Mouse (Mus musculus): ENCODE data around the gene Rtf2. TPM values are rescaled to one million over a fixed set of nuclear protein-coding genes. Genes with fewer than 3 reads are reported as not detected.

The Rtf2 gene
- total RNA-seq, 1 experiment from 2014 or later, result 225 TPM

- ATAC-seq (ENCODE audit: extremely low read depth, insufficient number of reproducible peaks, low FRiP score, poor library complexity, severe bottlenecking), result no peak
Observed at GRCm38 (mm10) chr2:172430609-172431008, 9.7 kb upstream of the Rtf2 start.

- ATAC-seq (ENCODE audit: extremely low read depth, insufficient number of reproducible peaks, low FRiP score, poor library complexity, severe bottlenecking), result peak; percentile 69
Observed at GRCm38 (mm10) chr2:172433746-172434145, 6.6 kb upstream of the Rtf2 start.

- peak; percentile 40; the same call in 1 of the 2 replicates for ATAC-seq (ENCODE audit: extremely low read depth, insufficient number of reproducible peaks, low FRiP score, poor library complexity, severe bottlenecking)
Observed at GRCm38 (mm10) chr2:172437371-172437952, 2.9 kb upstream of the Rtf2 start.

- ATAC-seq (ENCODE audit: extremely low read depth, insufficient number of reproducible peaks, low FRiP score, poor library complexity, severe bottlenecking), result peak; percentile 4; the same call in 1 of the 2 replicates
Observed at GRCm38 (mm10) chr2:172440640-172441005, 267 bp downstream of the Rtf2 start.

- no peak for ATAC-seq (ENCODE audit: extremely low read depth, insufficient number of reproducible peaks, low FRiP score, poor library complexity, severe bottlenecking)
Observed at GRCm38 (mm10) chr2:172441176-172441575, 820 bp downstream of the Rtf2 start.

- ATAC-seq (ENCODE audit: extremely low read depth, insufficient number of reproducible peaks, low FRiP score, poor library complexity, severe bottlenecking), result no peak
Observed at GRCm38 (mm10) chr2:172445617-172446016, 5.3 kb downstream of the Rtf2 start.

GRCm38 (mm10) chr2:172447317-172447716, 7.0 kb downstream of the Rtf2 start:
- peak; percentile 62; the same call in 1 of the 2 replicates for ATAC-seq (ENCODE audit: extremely low read depth, insufficient number of reproducible peaks, low FRiP score, poor library complexity, severe bottlenecking)

GRCm38 (mm10) chr2:172448329-172448728, 8.0 kb downstream of the Rtf2 start:
- no peak for ATAC-seq (ENCODE audit: extremely low read depth, insufficient number of reproducible peaks, low FRiP score, poor library complexity, severe bottlenecking)

- ATAC-seq (ENCODE audit: extremely low read depth, insufficient number of reproducible peaks, low FRiP score, poor library complexity, severe bottlenecking), result no peak
Observed at GRCm38 (mm10) chr2:172450640-172451039, 10.3 kb downstream of the Rtf2 start.

GRCm38 (mm10) chr2:172452031-172452430, 11.7 kb downstream of the Rtf2 start:
- ATAC-seq (ENCODE audit: extremely low read depth, insufficient number of reproducible peaks, low FRiP score, poor library complexity, severe bottlenecking), result no peak

- no peak for ATAC-seq (ENCODE audit: extremely low read depth, insufficient number of reproducible peaks, low FRiP score, poor library complexity, severe bottlenecking)
Observed at GRCm38 (mm10) chr2:172452458-172452857, 12.1 kb downstream of the Rtf2 start.

GRCm38 (mm10) chr2:172458496-172458895, 18.1 kb downstream of the Rtf2 start, which contains the start of gene Gcnt7:
TSS of gene Gcnt7 (minus strand) at chr2:172458596.
- no peak for ATAC-seq (ENCODE audit: extremely low read depth, insufficient number of reproducible peaks, low FRiP score, poor library complexity, severe bottlenecking)

- ATAC-seq (ENCODE audit: extremely low read depth, insufficient number of reproducible peaks, low FRiP score, poor library complexity, severe bottlenecking), result no peak
Observed at GRCm38 (mm10) chr2:172460647-172461046, 20.3 kb downstream of the Rtf2 start.

GRCm38 (mm10) chr2:172462813-172463212, 22.5 kb downstream of the Rtf2 start:
- no peak for ATAC-seq (ENCODE audit: extremely low read depth, insufficient number of reproducible peaks, low FRiP score, poor library complexity, severe bottlenecking)

GRCm38 (mm10) chr2:172466427-172467132, 26.2 kb downstream of the Rtf2 start:
- no peak for ATAC-seq (ENCODE audit: extremely low read depth, insufficient number of reproducible peaks, low FRiP score, poor library complexity, severe bottlenecking)

- no peak for ATAC-seq (ENCODE audit: extremely low read depth, insufficient number of reproducible peaks, low FRiP score, poor library complexity, severe bottlenecking)
Observed at GRCm38 (mm10) chr2:172467206-172467605, 26.9 kb downstream of the Rtf2 start.

- no peak for ATAC-seq (ENCODE audit: extremely low read depth, insufficient number of reproducible peaks, low FRiP score, poor library complexity, severe bottlenecking)
Observed at GRCm38 (mm10) chr2:172468346-172468819, 28.0 kb downstream of the Rtf2 start.

- no peak for ATAC-seq (ENCODE audit: extremely low read depth, insufficient number of reproducible peaks, low FRiP score, poor library complexity, severe bottlenecking)
Observed at GRCm38 (mm10) chr2:172472318-172472717, 32.0 kb downstream of the Rtf2 start, which contains the start of gene Fam209. TSS of gene Fam209 (plus strand) at chr2:172472520.

- ATAC-seq (ENCODE audit: extremely low read depth, insufficient number of reproducible peaks, low FRiP score, poor library complexity, severe bottlenecking), result no peak
Observed at GRCm38 (mm10) chr2:172473591-172473990, 33.2 kb downstream of the Rtf2 start.

- 0 out of 2 replicates have a peak, but pooled peaks have one; percentile 25 for ATAC-seq (ENCODE audit: extremely low read depth, insufficient number of reproducible peaks, low FRiP score, poor library complexity, severe bottlenecking)
Observed at GRCm38 (mm10) chr2:172474970-172475369, 34.6 kb downstream of the Rtf2 start.

Measured in neutrophil, adult 5-6 weeks (primary cell).